Mouse (Mus musculus) liver, embryonic 13.5 days (tissue): Measurements from ENCODE around the gene Narf. TPM values are rescaled to one million over a fixed set of nuclear protein-coding genes. Genes with fewer than 3 reads are reported as not detected.

Source experiments
- ATAC-seq: fragments of 200-750 bp; cut with Nextera tagmentation; 2 replicates; pipeline ENCODE4 v1.8.0; 2017; ENCODE audit warnings: low read depth, mild to moderate bottlenecking, moderate number of reproducible peaks, moderate library complexity
- DNase-seq: peaks from one replicate; pipeline ENCODE4 v3.0.0; 2022
- H3K27ac ChIP-seq: fragments of 300-500 bp; sonication (generic); 2 replicates; pipeline ENCODE4 v1.5.1; 2015; ENCODE audit warnings: moderate library complexity, mild to moderate bottlenecking, inconsistent platforms
- H3K27me3 ChIP-seq: fragments of 300-500 bp; sonication (generic); 2 replicates; pipeline ENCODE4 v1.6.1; 2015; ENCODE audit warnings: mild to moderate bottlenecking, inconsistent platforms
- H3K36me3 ChIP-seq: fragments of 300-500 bp; sonication (generic); 2 replicates; pipeline ENCODE4 v1.6.1; 2015; ENCODE audit warnings: mild to moderate bottlenecking, inconsistent platforms
- H3K4me1 ChIP-seq: fragments of 300-500 bp; sonication (generic); replicated peaks from 2 replicates; pipeline ENCODE4 v1.6.1; 2015; ENCODE audit warnings: inconsistent platforms
- H3K4me2 ChIP-seq: fragments of 300-500 bp; sonication (generic); 2 replicates; pipeline ENCODE4 v1.6.1; 2015; ENCODE audit warnings: inconsistent platforms, mild to moderate bottlenecking, moderate library complexity
- H3K4me3 ChIP-seq: fragments of 300-500 bp; sonication (generic); replicated peaks from 2 replicates; pipeline ENCODE4 v1.5.1; 2015; ENCODE audit warnings: mild to moderate bottlenecking, inconsistent platforms
- H3K9ac ChIP-seq: fragments of 300-500 bp; sonication (generic); 2 replicates; pipeline ENCODE4 v1.6.1; 2015; ENCODE audit warnings: mild to moderate bottlenecking, inconsistent platforms
- H3K9me3 ChIP-seq: fragments of 300-500 bp; sonication (generic); replicated peaks from 2 replicates; pipeline ENCODE4 v1.6.1; 2016; ENCODE audit warnings: inconsistent platforms
- WGBS: fragments of 180-500 bp; shearing (Covaris S2); methylation state at CpG from one replicate; pipeline ENCODE4 v1.1.7; 2015; ENCODE audit not compliant: insufficient replicate concordance; 5-methylcytosine and 5-hydroxymethylcytosine counted together
- polyA plus RNA-seq: library from polyadenylated mRNA; unstranded; fragments of >200 nt; fragmentation: Nextera tagmentation; extraction: Ambion mirVana; gene quantifications from 2 replicates; pipeline ENCODE4 v1.2.1, GENCODE M21; 2015

Narf gene
- polyA plus RNA-seq, 1 experiment from 2014 or later, result 101 TPM

DNA sequence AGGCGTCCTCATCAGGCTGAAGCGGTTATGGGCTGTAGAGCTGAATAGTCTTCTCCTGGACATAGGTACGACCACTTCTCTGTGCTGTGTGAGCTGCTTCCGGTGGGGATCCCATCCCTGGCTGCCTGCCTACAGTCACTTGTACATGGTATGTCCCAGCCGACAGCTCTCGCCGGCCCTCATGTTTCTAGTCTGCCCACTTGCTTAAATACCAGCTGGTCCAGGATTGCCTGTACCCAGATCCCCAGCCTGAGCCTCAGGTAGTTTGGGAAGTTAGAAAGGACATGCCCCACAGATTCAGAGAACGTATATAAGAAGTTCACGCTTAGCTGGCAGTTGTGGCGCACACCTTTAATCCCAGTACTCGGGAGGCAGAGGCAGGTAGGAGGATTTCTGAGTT is 17.3 kb upstream of the Narf start:
- Histone ChIP-seq H3K27me3 (no peaks in the 10 kb centered on the region), H3K4me3 (no peak overlapping the region), H3K36me3 (peaks cover 76% of the 10 kb centered on the region), H3K9me3 (no peaks in the 10 kb centered on the region), H3K9ac (no peak overlapping the region), H3K27ac (no peak overlapping the region), H3K4me2 (no peak overlapping the region), H3K4me1 (no peaks in the 10 kb centered on the region)
- ATAC-seq (no peak), DNase-seq (no peak)
- WGBS, result 82% methylated on average over 11 of the region's 11 CpGs

DNA sequence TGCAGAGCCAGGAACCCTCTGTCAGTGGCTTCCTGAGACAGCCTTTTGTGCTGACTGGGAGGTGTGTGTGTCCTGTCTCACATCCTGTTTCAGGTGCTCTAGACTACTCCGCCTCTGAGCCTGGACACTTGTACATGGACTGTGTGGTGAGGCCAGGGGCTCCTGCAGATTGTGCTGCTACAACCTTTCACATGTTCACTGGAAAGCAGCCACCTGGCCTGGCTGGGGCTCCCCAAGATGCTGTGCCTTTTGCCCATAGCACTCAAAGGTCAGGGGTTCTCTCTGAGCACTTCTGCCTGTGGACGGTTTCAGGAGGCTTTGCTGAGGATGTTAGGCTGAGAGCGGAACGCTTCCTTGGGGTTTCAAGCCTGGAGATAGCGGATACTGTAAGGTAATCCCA is 16.3 kb upstream of the Narf start:
- H3K27ac ChIP-seq, result no peak overlapping the region
- no peak for ATAC-seq
- 87% methylated on average over 5 of the region's 5 CpGs for WGBS

DNA sequence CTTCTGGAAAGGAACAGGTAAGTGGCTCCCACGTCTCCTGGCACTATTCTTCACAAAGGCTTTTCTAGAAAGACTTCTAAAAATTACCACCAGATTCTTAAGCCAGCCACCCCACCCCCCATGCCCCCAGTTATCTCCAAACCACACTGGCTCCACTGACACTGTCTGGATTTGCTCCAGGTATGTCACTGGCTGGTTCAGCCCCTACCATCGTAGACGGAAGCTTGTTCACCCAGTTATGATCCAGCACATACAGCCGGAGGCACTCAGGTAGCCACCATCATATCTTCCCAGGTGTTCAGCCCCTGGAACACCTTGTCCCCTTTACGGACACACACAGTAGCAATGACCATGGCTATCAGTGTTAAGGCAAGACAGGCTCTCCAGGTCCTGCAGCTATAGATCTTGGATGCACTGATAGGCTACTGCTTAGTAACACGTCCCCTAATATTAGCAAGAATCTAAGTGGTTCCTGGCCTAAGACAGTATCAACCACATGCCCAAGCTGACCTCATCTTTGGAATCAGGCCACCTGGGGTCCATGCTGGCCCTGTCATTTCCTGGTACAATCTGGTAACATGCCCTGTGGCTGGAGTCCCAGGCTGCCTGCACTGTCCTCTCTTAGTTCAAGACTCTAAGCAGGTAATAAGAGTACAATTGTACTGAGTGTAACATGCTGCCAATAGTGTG is 15.6 kb upstream of the Narf start:
- Histone ChIP-seq H3K36me3 (peaks cover 89% of the 10 kb centered on the region), H3K27me3 (no peaks in the 10 kb centered on the region), H3K9ac (no peak overlapping the region), H3K9me3 (no peaks in the 10 kb centered on the region), H3K4me1 (no peaks in the 10 kb centered on the region), H3K27ac (no peak overlapping the region), H3K4me2 (no peak overlapping the region), H3K4me3 (no peak overlapping the region)
- WGBS, result 70% methylated on average over 6 of the region's 6 CpGs
- no peak for DNase-seq
- no peak for ATAC-seq

More for the DNA sequence above, 16.3 kb upstream of the Narf start:
- Histone ChIP-seq H3K27me3 (no peaks in the 10 kb centered on the region), H3K36me3 (peaks cover 83% of the 10 kb centered on the region), H3K4me3 (no peak overlapping the region), H3K9ac (no peak overlapping the region), H3K9me3 (no peaks in the 10 kb centered on the region), H3K4me1 (no peaks in the 10 kb centered on the region), H3K4me2 (no peak overlapping the region)
- DNase-seq, result no peak

DNA sequence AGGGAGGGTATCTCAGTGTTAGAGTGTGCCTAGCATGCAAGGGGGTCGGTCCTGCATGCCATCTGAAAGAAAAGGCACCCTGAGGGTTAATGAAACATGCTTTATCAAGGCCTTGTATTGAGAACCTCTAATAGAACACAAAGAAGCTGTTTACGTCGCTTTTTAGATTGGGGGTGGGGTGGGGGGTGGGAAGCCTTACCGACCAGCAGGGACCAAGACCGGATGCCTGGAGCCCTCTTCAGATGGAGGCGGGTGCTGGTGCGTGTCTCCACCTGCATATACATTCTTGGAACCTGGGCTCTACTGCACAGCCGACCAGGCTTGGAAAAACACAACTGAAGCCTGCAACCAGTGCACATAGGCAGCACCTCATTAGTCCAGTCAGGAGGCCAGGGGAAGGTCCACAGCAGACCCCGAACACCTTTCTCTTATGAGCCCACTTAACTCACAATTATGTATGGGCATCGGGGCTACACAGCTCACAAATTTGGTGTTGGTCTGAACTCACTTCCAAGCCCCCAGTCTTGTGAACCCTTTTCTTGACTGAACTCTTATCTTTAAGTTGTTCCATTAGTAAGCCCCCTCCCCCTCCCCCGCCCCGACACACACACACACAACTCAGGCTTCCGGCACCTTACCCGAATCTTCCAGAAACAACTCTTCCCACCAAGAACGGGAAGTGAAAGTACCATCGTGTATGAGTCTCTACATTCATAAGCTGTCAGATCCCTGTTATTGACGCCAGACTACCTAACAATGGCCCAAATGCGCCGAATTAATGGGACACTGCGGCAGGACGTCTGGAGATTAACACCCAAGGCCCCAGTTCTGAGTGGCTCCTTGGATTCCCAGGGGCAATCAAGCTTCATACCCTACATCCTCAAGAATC is 8.7 kb upstream of the Narf start:
- Histone ChIP-seq H3K9ac (peak overlapping the region; percentile 88), H3K4me3 (peak overlapping the region; percentile 77), H3K27ac (peak overlapping the region; percentile 86), H3K4me2 (peak overlapping the region; percentile 89), H3K4me1 (peaks cover 55% of the 10 kb centered on the region), H3K9me3 (no peaks in the 10 kb centered on the region), H3K27me3 (no peaks in the 10 kb centered on the region), H3K36me3 (peaks cover 46% of the 10 kb centered on the region)
- no peak for DNase-seq
- 14% methylated on average over 21 of the region's 21 CpGs for WGBS
- ATAC-seq, result peak; percentile 9

DNA sequence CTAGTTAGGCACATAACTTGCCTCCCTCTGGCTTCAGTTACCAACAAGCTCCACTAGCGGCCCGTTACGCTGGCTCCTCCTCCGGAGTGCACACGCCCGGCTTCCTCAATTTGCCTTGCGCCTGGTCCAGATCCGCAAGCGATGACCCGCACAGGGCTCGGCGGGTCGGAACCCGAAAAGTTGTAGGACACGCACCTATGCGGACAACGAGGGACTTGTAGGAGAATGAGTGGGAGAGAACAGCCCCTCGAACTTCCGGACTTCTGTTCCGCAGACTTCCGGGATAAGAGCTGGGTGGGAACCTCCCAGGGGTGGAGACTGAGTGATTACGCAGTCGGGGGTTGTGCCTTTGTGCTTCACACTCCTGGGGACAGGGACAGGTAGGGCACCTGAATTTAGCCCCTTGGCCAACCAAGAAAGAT is 8.0 kb upstream of the Narf start, which contains the start of gene Cybc1:
Gene Cybc1 (minus strand): TSS at position 305 of the 422 bp plus-strand sequence.
- DNase-seq, result peak; percentile 70
- ATAC-seq, result peak; percentile 92
- Histone ChIP-seq H3K4me1 (peaks cover 60% of the 10 kb centered on the region), H3K9me3 (no peaks in the 10 kb centered on the region), H3K9ac (peak within 1 kb of the TSS; percentile 88), H3K4me2 (peak within 1 kb of the TSS; percentile 89), H3K4me3 (peak within 1 kb of the TSS; percentile 77), H3K27ac (peak within 1 kb of the TSS; percentile 86), H3K27me3 (no peaks in the 10 kb centered on the region), H3K36me3 (peaks cover 39% of the 10 kb centered on the region)
- WGBS, result under 1% methylated on average over 23 of the region's 23 CpGs

DNA sequence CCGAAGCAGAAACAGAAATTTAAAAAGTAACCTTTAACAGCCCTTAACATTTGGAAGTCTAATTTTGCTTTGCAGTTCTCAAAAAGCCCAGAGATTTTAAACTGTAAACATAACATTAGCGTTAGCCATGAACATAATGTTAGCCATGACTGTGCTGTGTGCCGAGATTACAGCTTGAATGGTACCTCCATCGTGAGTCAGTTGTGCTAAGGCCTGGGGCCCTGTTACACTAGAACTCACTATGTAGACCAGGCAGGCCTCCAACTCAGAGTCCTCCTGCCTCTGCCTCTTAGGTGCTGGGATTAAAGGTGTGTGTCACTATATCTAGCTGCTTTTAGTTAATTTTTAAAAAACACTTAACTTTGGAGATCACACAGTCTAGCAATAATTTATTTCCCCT is 5.9 kb upstream of the Narf start:
- 68% methylated on average over 4 of the region's 4 CpGs for WGBS
- peak overlapping the region; percentile 89 for H3K27ac ChIP-seq

DNA sequence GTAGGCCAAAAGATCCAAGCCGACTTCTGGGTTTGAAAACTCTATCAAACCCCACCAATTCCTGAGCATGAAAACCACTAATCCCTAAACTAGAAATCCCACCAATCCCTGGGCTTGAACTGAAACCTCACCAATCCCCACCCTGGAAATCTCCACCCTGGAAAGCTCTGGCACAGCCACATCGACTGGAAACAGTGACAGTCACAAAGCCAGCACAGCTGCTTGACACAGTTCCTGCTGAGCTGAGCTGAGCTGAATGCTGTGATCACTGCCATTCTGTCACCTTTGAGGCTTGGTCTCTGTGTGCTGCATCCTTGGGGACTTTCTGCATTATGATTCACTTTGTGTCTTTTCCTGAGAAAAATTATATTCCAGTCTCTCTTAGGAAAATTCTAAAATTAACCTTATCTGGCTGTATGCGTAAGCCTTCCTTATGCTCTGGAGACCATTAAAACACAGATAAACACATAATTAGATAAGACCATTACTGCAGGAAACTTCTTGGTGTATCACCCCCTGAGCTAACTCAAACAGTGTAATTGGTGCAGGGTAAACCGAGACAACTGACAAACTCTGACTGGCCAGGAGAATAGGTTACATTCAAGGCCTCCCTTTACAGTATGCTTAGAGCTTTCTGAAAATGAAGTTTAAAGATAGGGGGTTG is 5.3 kb upstream of the Narf start:
- ATAC-seq (no peak), DNase-seq (no peak)
- Histone ChIP-seq H3K4me2 (no peak overlapping the region), H3K27me3 (no peaks in the 10 kb centered on the region), H3K9ac (peak overlapping the region; percentile 40; the same call in 1 of the 2 replicates), H3K27ac (peak overlapping the region; percentile 89), H3K9me3 (no peaks in the 10 kb centered on the region), H3K4me3 (no peak overlapping the region), H3K4me1 (peaks cover 80% of the 10 kb centered on the region), H3K36me3 (peaks cover 12% of the 10 kb centered on the region)
- 24% methylated on average over 4 of the region's 4 CpGs for WGBS

More for the DNA sequence above, 5.9 kb upstream of the Narf start:
- Histone ChIP-seq H3K36me3 (peaks cover 18% of the 10 kb centered on the region), H3K4me2 (no peak overlapping the region), H3K9ac (peak overlapping the region; percentile 40; the same call in 1 of the 2 replicates), H3K9me3 (no peaks in the 10 kb centered on the region), H3K27me3 (no peaks in the 10 kb centered on the region), H3K4me3 (no peak overlapping the region), H3K4me1 (peaks cover 78% of the 10 kb centered on the region)
- no peak for ATAC-seq
- DNase-seq, result no peak

DNA sequence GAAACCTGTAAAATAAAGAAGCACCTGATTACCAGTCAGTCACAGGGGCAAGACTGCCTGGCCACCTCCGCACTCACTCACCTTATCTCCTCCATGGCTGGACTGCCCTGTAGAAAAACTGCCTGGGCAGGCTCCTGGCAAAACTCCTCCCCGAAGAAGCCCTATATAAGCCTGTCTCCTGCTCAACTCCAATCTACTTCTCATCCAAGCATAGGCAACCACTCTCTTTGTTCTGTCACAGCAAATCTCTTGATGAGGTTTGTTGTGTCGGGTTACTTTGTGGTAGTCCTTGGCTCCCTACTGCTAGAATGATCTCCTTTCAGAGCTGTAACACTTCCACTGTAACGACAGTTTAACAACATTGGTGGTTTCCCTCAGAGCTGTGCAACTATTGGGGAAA is 4.3 kb upstream of the Narf start:
- no peaks in the 10 kb centered on the region for H3K9me3 ChIP-seq
- peak overlapping the region; percentile 77 for H3K27ac ChIP-seq
- DNase-seq (no peak), ATAC-seq (no peak)
- H3K36me3 ChIP-seq, result peaks cover 3% of the 10 kb centered on the region; the same call in 1 of the 2 replicates
- H3K4me1 ChIP-seq, result peaks cover 73% of the 10 kb centered on the region
- 24% methylated on average over 4 of the region's 4 CpGs for WGBS
- H3K4me2 ChIP-seq, result no peak overlapping the region
- H3K4me3 ChIP-seq, result no peak overlapping the region
- no peaks in the 10 kb centered on the region for H3K27me3 ChIP-seq
- H3K9ac ChIP-seq, result peak overlapping the region; percentile 42; the same call in 1 of the 2 replicates

DNA sequence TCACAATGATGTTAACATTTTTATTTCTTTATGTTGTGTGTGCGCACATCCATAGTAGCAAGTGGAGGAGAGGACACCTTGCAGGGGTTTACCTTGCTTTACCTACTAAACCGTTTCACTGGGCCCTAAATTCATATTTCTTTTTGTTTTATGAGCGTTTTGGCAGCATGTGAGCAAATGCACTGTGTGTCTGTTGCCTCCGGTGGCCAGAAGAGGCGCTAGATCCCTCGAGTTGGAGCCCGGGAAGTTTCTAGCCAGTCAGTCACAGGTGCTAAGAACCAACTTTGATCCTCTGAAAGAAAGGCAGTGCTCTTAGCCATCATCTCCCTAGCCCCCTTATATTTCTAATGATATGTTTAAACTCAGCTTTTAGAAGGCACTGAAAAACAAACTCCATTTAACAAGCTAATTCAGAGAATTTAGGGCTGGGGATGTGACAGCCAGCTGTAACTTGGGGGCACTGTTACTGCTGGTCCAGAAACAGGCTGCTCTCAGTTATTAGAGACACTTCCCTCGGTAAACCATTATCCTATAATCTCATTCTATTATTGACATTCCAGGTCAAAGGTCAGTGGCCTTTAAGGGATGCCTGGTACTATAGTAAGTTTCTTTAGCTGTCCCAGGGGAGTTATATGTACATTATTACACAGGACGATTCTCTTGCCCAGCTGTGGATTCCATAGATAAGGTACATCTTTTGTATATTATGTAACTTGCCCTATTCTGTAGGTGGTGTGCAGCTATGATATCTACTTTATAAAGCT is 1.4 kb upstream of the Narf start:
- H3K36me3 ChIP-seq, result peaks cover 18% of the 10 kb centered on the region
- peak overlapping the region; percentile 77 for H3K9ac ChIP-seq
- H3K4me2 ChIP-seq, result peak overlapping the region; percentile 77
- ATAC-seq (no peak), DNase-seq (peak; percentile 61)
- H3K27me3 ChIP-seq, result no peaks in the 10 kb centered on the region
- WGBS, result 18% methylated on average over 9 of the region's 9 CpGs
- H3K27ac ChIP-seq, result peak overlapping the region; percentile 99
- peaks cover 65% of the 10 kb centered on the region for H3K4me1 ChIP-seq
- peak overlapping the region; percentile 87 for H3K4me3 ChIP-seq
- no peaks in the 10 kb centered on the region for H3K9me3 ChIP-seq

DNA sequence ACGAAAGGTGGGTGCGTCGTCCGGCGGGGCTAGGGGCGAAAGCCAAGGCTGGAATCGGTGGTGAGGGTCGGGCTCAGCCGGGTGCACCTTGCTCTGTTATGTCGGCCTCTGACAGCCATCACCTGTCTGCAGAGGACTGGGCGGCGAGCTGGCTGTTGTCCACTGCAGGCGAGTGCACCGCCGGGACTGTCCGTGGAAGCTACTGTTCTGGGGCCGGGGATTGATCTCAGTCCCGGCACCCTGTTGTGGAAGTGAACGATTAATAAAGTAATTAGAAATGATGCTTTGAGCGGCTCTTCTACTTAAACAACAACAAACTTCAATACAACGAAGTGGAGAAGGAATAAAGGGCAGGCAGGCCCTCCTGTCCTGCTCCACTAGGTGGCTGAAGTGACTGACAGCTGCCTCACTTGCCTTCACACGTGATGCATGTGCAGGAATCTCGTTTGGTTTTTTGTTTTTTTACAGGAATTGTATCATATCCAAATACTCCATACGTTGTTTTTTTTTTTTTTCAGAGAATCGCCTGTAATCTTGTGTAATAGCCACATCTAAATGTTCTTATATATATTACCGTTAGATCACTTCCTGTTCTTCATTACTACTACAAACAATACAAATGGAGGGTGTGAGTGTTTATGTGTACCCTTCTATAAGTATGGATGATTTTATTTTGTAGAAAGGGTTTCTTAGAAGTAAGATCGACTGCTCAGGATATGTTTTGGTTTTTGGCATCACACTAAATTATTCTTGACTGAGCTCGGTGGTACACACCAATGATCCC is 484 bp downstream of the Narf start:
- Histone ChIP-seq H3K9me3 (no peaks in the 10 kb centered on the region), H3K4me3 (peak overlapping the region; percentile 87), H3K27me3 (no peaks in the 10 kb centered on the region), H3K9ac (peak overlapping the region; percentile 95), H3K27ac (peak overlapping the region; percentile 99), H3K4me2 (peak overlapping the region; percentile 75), H3K4me1 (peaks cover 65% of the 10 kb centered on the region), H3K36me3 (peaks cover 37% of the 10 kb centered on the region)
- ATAC-seq, result peak; percentile 21; the same call in 1 of the 2 replicates
- DNase-seq, result peak; percentile 61
- WGBS, result 1% methylated on average over 28 of the region's 28 CpGs
